Mouse (Mus musculus) cerebellum, adult 2 months (tissue): ENCODE measurements around the gene Clint1.

ENCODE experiments used
- CTCF ChIP-seq: fragments of 200-500 bp; IDR thresholded peaks from 2 replicates; pipeline ENCODE4 v1.5.1; 2011; ENCODE audit warnings: low read depth, mild to moderate bottlenecking, control low read depth, low read length, moderate library complexity, borderline replicate concordance; ENCODE audit not compliant: insufficient read depth
- POLR2A ChIP-seq: fragments of 200-500 bp; IDR thresholded peaks from 2 replicates; pipeline ENCODE4 v1.6.1; 2011; ENCODE audit warnings: low read length, control low read depth, borderline replicate concordance; ENCODE audit not compliant: insufficient read depth

- TF ChIP-seq CTCF, result no peak
- TF ChIP-seq POLR2A, result no peak
Observed at GRCm38 (mm10) chr11:45883270-45883931, 31.6 kb downstream of the Clint1 start.
